Mouse (Mus musculus) limb, embryonic 10.5 days (tissue): Measurements from ENCODE around the gene Pomt1. TPM values are rescaled to one million over a fixed set of nuclear protein-coding genes. Genes with fewer than 3 reads are reported as not detected.
A peak's percentile ranks its signal among the peaks of the same experiment; 100 is the strongest.
"Not testable (repeated sequence)": the region's sequence is repeated elsewhere in the genome, so short reads cannot be mapped to it uniquely, and the experiment has no call there.

Source experiments
- DNase-seq: peaks from one replicate; pipeline ENCODE4 v3.0.0-alpha.2; 2017; ENCODE audit warnings: low spot score
- H3K27ac ChIP-seq: fragments of 300-500 bp; sonication (generic); 2 replicates; pipeline ENCODE4 v1.5.1; 2016; ENCODE audit warnings: mild to moderate bottlenecking
- H3K27me3 ChIP-seq: fragments of 300-500 bp; sonication (generic); 2 replicates; pipeline ENCODE4 v1.6.1; 2016; ENCODE audit warnings: low read depth, mild to moderate bottlenecking; ENCODE audit not compliant: poor library complexity, severe bottlenecking
- H3K36me3 ChIP-seq: fragments of 300-500 bp; sonication (generic); 2 replicates; pipeline ENCODE4 v1.6.1; 2016; ENCODE audit warnings: mild to moderate bottlenecking, moderate library complexity
- H3K4me1 ChIP-seq: fragments of 300-500 bp; sonication (generic); 2 replicates; pipeline ENCODE4 v1.6.1; 2016
- H3K4me3 ChIP-seq: fragments of 300-500 bp; sonication (generic); 2 replicates; pipeline ENCODE4 v1.5.1; 2016; ENCODE audit warnings: mild to moderate bottlenecking, moderate library complexity
- H3K9me3 ChIP-seq: fragments of 300-500 bp; sonication (generic); replicated peaks from 2 replicates; pipeline ENCODE4 v1.6.1; 2016; ENCODE audit warnings: mild to moderate bottlenecking
- WGBS: fragments of 180-500 bp; shearing (Covaris S2); methylation state at CpG from one replicate; pipeline ENCODE4 v1.1.7; 2016; 5-methylcytosine and 5-hydroxymethylcytosine counted together
- polyA plus RNA-seq: library from polyadenylated mRNA; unstranded; fragments of >200 nt; fragmentation: Nextera tagmentation; extraction: Ambion mirVana; gene quantifications from 2 replicates; pipeline ENCODE4 v1.2.1, GENCODE M21; 2016

Gene Pomt1
- polyA plus RNA-seq, 1 experiment from 2014 or later, result 24.1 TPM

- H3K9me3 ChIP-seq, result no peaks in the 10 kb centered on the region
- WGBS, result 2% methylated on average over 59 of the region's 59 CpGs
Measured at GRCm38 (mm10) chr2:32259657-32260417, 23.4 kb downstream of the Pomt1 start, which contains the start of gene Uck1. TSS of gene Uck1 (minus strand) at chr2:32260159.

GRCm38 (mm10) chr2:32260635-32261034 is 24.2 kb downstream of the Pomt1 start:
- peak; percentile 36 for DNase-seq
- 34% methylated on average over 4 of the region's 4 CpGs for WGBS

More at GRCm38 (mm10) chr2:32259657-32260417, 23.4 kb downstream of the Pomt1 start, which contains the start of gene Uck1:
- H3K27ac ChIP-seq, result peak within 1 kb of the TSS; percentile 89
- peak; percentile 88 for DNase-seq
- peak within 1 kb of the TSS; percentile 87 for H3K4me3 ChIP-seq
- H3K4me1 ChIP-seq, result peaks cover 19% of the 10 kb centered on the region
- H3K36me3 ChIP-seq, result peaks cover 36% of the 10 kb centered on the region
- no peaks in the 10 kb centered on the region for H3K27me3 ChIP-seq

DNA sequence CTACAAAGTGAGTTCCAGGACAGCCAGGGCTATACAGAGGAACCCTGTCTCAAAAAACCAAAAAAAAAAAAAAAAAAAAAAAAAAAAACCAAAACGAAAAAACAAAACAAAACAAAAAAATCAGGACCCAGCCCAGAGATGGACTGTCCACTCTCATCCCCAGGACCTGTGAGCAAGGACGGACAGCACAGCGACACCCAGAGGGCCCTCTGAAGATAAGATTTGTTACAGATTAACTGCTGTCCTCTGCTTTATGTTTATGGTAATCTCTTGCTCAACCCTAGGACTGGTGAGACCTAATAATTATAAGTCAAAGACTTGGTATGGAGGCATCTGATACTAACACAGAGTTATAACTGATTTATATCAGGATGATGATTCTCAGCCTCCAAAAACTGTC is 39.4 kb downstream of the Pomt1 start:
- 76% methylated on average over 3 of the region's 3 CpGs for WGBS
- Histone ChIP-seq H3K36me3 (peaks cover 43% of the 10 kb centered on the region), H3K4me3 (no peak overlapping the region), H3K4me1 (no peaks in the 10 kb centered on the region), H3K27me3 (no peaks in the 10 kb centered on the region), H3K9me3 (no peaks in the 10 kb centered on the region), H3K27ac (no peak overlapping the region)
- no peak for DNase-seq

More at GRCm38 (mm10) chr2:32260635-32261034, 24.2 kb downstream of the Pomt1 start:
- H3K4me3 ChIP-seq, result peak overlapping the region; percentile 87
- H3K27ac ChIP-seq, result no peak overlapping the region
- H3K36me3 ChIP-seq, result peaks cover 30% of the 10 kb centered on the region
- peaks cover 19% of the 10 kb centered on the region for H3K4me1 ChIP-seq
- no peaks in the 10 kb centered on the region for H3K27me3 ChIP-seq
- no peaks in the 10 kb centered on the region for H3K9me3 ChIP-seq

GRCm38 (mm10) chr2:32282289-32282688 is 45.9 kb downstream of the Pomt1 start:
- Histone ChIP-seq H3K9me3 (no peaks in the 10 kb centered on the region), H3K4me3 (no peak overlapping the region), H3K4me1 (peaks cover 9% of the 10 kb centered on the region), H3K27me3 (no peaks in the 10 kb centered on the region), H3K36me3 (peaks cover 89% of the 10 kb centered on the region), H3K27ac (no peak overlapping the region)
- WGBS, result 90% methylated on average over 2 of the region's 2 CpGs
- no peak for DNase-seq

DNA sequence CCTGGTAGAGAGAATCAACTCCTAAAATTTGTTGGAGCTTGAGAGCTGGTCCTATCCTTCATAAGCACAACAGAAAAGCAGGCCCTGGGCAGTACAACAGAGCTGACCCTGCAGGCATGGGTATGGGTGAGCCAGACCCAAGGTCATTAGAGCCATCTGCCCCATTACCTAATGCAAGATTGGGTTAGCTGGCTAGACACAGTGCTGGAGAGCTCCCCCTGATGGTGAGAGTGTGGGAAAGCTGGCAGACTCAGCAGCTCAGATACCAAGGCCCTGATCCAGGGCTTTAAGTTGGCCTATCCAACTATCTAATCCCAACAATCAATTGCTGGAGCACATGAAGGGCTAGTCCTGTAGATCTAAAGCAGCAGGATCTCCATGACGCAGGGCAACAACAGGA is 46.3 kb downstream of the Pomt1 start:
- H3K4me1 ChIP-seq, result peaks cover 9% of the 10 kb centered on the region
- 87% methylated on average over 1 of the region's 1 CpGs for WGBS
- peaks cover 84% of the 10 kb centered on the region for H3K36me3 ChIP-seq
- no peaks in the 10 kb centered on the region for H3K9me3 ChIP-seq
- no peaks in the 10 kb centered on the region for H3K27me3 ChIP-seq
- no peak overlapping the region for H3K4me3 ChIP-seq
- H3K27ac ChIP-seq, result no peak overlapping the region
- no peak for DNase-seq

DNA sequence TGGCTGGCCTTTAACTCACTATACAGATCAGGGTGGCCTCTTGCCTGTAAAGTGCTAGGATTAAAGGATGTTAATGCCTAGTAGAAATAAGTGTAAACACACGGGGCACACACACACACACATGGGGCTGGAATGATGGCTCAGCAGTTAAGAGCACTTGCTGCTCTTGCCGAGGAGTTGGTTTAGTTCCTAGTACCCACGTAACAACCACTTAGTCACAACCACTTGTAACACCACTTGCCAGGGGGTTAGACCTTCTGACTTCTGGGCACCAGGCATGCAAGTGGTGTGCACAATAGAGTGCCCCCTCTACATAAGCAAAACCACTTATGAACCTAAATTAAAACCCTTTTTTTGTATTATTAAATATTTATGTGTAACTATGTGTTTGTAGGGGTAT is 47.6 kb downstream of the Pomt1 start:
- Histone ChIP-seq H3K9me3 (no peaks in the 10 kb centered on the region), H3K27me3 (no peaks in the 10 kb centered on the region), H3K4me1 (peaks cover 14% of the 10 kb centered on the region), H3K36me3 (peaks cover 72% of the 10 kb centered on the region), H3K4me3 (no peak overlapping the region), H3K27ac (no peak overlapping the region)
- DNase-seq, result no peak
- 88% methylated on average over 3 of the region's 3 CpGs for WGBS

GRCm38 (mm10) chr2:32287334-32287840 is 51.0 kb downstream of the Pomt1 start, which contains the start of gene Golga2:
TSS of gene Golga2 (plus strand) at chr2:32287384.
- peak within 1 kb of the TSS; percentile 92 for H3K27ac ChIP-seq
- peak within 1 kb of the TSS; percentile 95 for H3K4me3 ChIP-seq
- WGBS, result under 1% methylated on average over 23 of the region's 23 CpGs
- DNase-seq, result no peak
- no peaks in the 10 kb centered on the region for H3K27me3 ChIP-seq
- H3K4me1 ChIP-seq, result peaks cover 20% of the 10 kb centered on the region
- H3K36me3 ChIP-seq, result peaks cover 42% of the 10 kb centered on the region
- no peaks in the 10 kb centered on the region for H3K9me3 ChIP-seq

DNA sequence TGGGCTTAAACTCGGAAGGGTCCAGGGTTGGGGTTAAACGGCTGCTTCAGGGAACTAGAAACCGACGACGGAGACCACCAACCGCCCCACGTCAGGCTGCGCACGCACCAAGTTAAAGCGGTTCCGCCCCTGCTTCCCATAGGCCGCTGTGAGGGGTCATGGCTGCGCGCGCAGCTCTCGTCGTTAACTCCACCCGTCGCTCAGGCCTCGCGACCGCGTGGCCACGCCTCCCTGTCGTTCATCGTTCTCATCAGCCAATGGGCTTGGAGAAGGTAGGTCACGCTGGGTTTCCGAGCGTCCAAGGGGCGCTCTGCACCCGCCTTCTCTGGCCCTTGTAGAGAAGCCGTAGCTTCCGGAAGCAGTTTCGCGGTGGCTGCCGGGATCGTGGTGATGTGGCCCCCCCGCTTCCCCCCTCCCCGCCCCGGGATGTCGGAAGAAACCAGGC is 51.6 kb downstream of the Pomt1 start, which contains the start of gene Swi5:
Gene Swi5, minus strand, starts transcription at position 153 of the 445 bp plus-strand sequence.
- Histone ChIP-seq H3K36me3 (peaks cover 42% of the 10 kb centered on the region), H3K27me3 (no peaks in the 10 kb centered on the region), H3K27ac (peak within 1 kb of the TSS; percentile 92), H3K9me3 (no peaks in the 10 kb centered on the region), H3K4me3 (peak within 1 kb of the TSS; percentile 95), H3K4me1 (peaks cover 20% of the 10 kb centered on the region)
- peak; percentile 100 for DNase-seq
- WGBS, result under 1% methylated on average over 41 of the region's 41 CpGs

- Histone ChIP-seq H3K27ac (peak overlapping the region; percentile 92), H3K27me3 (no peaks in the 10 kb centered on the region), H3K4me1 (peaks cover 20% of the 10 kb centered on the region), H3K9me3 (no peaks in the 10 kb centered on the region), H3K36me3 (peaks cover 42% of the 10 kb centered on the region), H3K4me3 (peak overlapping the region; percentile 95)
- DNase-seq, result no peak
- WGBS, result 3% methylated on average over 28 of the region's 29 CpGs
Measured at GRCm38 (mm10) chr2:32288371-32288931, 52.1 kb downstream of the Pomt1 start.

DNA sequence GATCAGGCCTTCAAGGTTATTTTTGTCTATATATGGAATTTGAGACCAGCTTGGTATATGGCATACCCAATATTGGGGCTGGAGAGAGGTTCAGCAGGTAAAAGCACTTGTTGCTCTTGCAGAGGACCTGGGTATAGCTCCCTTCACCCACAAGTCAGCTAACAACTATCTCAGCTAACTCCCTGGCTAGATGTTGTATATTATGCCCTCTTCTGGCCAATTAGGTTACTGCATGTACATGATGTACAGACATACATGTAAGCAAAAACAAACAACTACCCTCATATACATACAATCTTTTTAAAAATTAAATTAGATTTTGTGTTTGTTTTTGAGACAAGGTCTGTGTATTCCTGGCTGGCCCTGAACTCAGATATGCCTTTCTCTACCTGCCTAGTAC is 53.2 kb downstream of the Pomt1 start:
- peak overlapping the region; percentile 95 for H3K4me3 ChIP-seq

DNA sequence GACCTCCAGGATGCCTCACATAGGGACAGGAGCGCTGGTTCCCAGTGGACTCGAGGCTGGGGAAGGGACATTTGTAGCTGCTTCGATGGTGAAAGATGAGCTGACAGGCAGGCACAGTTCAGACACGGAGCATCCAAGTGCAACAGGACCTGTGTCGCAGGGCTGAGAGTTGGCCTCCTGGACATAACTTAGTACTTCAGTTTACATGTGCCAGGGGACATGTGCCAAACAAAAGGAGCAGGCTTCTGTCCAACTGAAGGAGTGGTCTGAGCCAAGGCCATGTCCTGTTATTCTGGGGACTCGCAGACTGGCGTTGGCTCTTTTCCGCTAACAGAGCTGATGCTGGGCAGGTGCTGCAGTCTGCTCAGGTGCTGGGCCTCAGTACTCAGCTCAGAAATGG is 58.0 kb downstream of the Pomt1 start:
- Histone ChIP-seq H3K4me1 (peaks cover 2% of the 10 kb centered on the region), H3K9me3 (no peaks in the 10 kb centered on the region), H3K27me3 (no peaks in the 10 kb centered on the region), H3K27ac (no peak overlapping the region), H3K36me3 (peaks cover 66% of the 10 kb centered on the region), H3K4me3 (no peak overlapping the region; the same call in 1 of the 2 replicates)
- DNase-seq, result no peak
- WGBS, result 89% methylated on average over 8 of the region's 8 CpGs

More for the DNA sequence above, 53.2 kb downstream of the Pomt1 start:
- no peak for DNase-seq
- peaks cover 39% of the 10 kb centered on the region for H3K36me3 ChIP-seq
- H3K9me3 ChIP-seq, result no peaks in the 10 kb centered on the region
- peaks cover 20% of the 10 kb centered on the region for H3K4me1 ChIP-seq
- no peak overlapping the region for H3K27ac ChIP-seq
- H3K27me3 ChIP-seq, result no peaks in the 10 kb centered on the region

GRCm38 (mm10) chr2:32295285-32295684 is 58.9 kb downstream of the Pomt1 start:
- H3K4me1 ChIP-seq, result no peaks in the 10 kb centered on the region
- H3K9me3 ChIP-seq, result no peaks in the 10 kb centered on the region
- H3K27ac ChIP-seq, result no peak overlapping the region
- H3K36me3 ChIP-seq, result peaks cover 76% of the 10 kb centered on the region
- H3K27me3 ChIP-seq, result no peaks in the 10 kb centered on the region
- 90% methylated on average over 3 of the region's 3 CpGs for WGBS
- H3K4me3 ChIP-seq, result no peak overlapping the region
- DNase-seq, result no peak

DNA sequence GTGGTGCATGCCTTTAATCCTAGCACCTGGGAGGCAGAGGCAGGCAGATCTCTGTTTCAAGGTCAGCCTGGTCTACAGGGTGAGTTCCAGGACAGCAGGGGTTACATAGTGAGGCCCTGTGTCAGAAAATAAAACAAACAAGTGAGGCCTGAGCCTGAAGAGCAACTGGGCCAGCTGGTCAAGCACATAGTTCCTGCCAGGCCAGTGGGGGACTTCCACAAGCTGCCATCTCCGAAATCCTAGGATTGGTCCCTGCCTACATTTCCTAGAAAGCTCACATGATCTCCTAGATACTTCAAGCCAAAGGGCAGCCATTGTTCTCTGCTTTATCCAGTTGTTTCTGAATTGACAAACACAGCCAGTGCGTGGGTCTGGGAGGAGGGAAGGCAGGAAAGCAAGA is 59.5 kb downstream of the Pomt1 start:
- DNase-seq, H3K4me3 ChIP-seq: not testable (repeated sequence)
- peaks cover 81% of the 10 kb centered on the region for H3K36me3 ChIP-seq

More for the DNA sequence above, 59.5 kb downstream of the Pomt1 start:
- H3K9me3 ChIP-seq, H3K4me1 ChIP-seq, H3K27ac ChIP-seq, H3K27me3 ChIP-seq: not testable (repeated sequence)
- 94% methylated on average over 2 of the region's 2 CpGs for WGBS
